Mouse (Mus musculus) midbrain, postnatal 0 days (tissue): Measurements from ENCODE around the gene Kirrel3. TPM values are rescaled to one million over a fixed set of nuclear protein-coding genes. Genes with fewer than 3 reads are reported as not detected.

Experiments
- ATAC-seq: fragments of 200-750 bp; cut with Nextera tagmentation; 2 replicates; pipeline ENCODE4 v1.8.0; 2017; ENCODE audit warnings: moderate number of reproducible peaks, mild to moderate bottlenecking, moderate TSS enrichment, moderate library complexity; ENCODE audit not compliant: low FRiP score
- DNase-seq: peaks from one replicate; pipeline ENCODE4 v3.0.0-alpha.2; 2015; ENCODE audit warnings: low spot score
- H3K27ac ChIP-seq: fragments of 300-500 bp; sonication (generic); 2 replicates; pipeline ENCODE4 v1.5.1; 2014; ENCODE audit warnings: low read depth, mild to moderate bottlenecking, low read length, mixed read lengths
- H3K27me3 ChIP-seq: fragments of 300-500 bp; sonication (generic); 2 replicates; pipeline ENCODE4 v1.6.1; 2014; ENCODE audit warnings: low read length, control low read depth, mixed read lengths; ENCODE audit not compliant: insufficient read depth
- H3K36me3 ChIP-seq: fragments of 300-500 bp; sonication (generic); 2 replicates; pipeline ENCODE4 v1.6.1; 2014; ENCODE audit warnings: low read length, control low read depth, mixed read lengths; ENCODE audit not compliant: insufficient read depth
- H3K4me1 ChIP-seq: fragments of 300-500 bp; sonication (generic); 2 replicates; pipeline ENCODE4 v1.6.1; 2014; ENCODE audit warnings: mild to moderate bottlenecking, control low read depth, antibody characterized with exemption, low read length, mixed read lengths; ENCODE audit not compliant: insufficient read depth
- H3K4me2 ChIP-seq: fragments of 300-500 bp; sonication (generic); 2 replicates; pipeline ENCODE4 v1.6.1; 2014; ENCODE audit warnings: low read depth, mild to moderate bottlenecking, low read length, mixed read lengths; ENCODE audit not compliant: poor library complexity, severe bottlenecking
- H3K4me3 ChIP-seq: fragments of 300-500 bp; sonication (generic); 2 replicates; pipeline ENCODE4 v1.5.1; 2014; ENCODE audit warnings: low read depth, mild to moderate bottlenecking, low read length, moderate library complexity
- H3K9ac ChIP-seq: fragments of 300-500 bp; sonication (generic); replicated peaks from 2 replicates; pipeline ENCODE4 v1.6.1; 2014; ENCODE audit warnings: mild to moderate bottlenecking, low read length, moderate library complexity, mixed read lengths; ENCODE audit not compliant: poor library complexity, severe bottlenecking
- H3K9me3 ChIP-seq: fragments of 300-500 bp; sonication (generic); 2 replicates; pipeline ENCODE4 v1.6.1; 2016; ENCODE audit warnings: low read length, control low read depth
- CTCF ChIP-seq: IDR thresholded peaks from 2 replicates; pipeline ENCODE4 v1.5.1; 2016; ENCODE audit warnings: antibody characterized with exemption, mild to moderate bottlenecking
- WGBS: fragments of 180-500 bp; shearing (Covaris S2); extraction: QIAGEN DNeasy Blood & Tissue Kit; methylation state at CpG from one replicate; pipeline ENCODE4 v1.1.7; 2014; 5-methylcytosine and 5-hydroxymethylcytosine counted together
- polyA plus RNA-seq: library from polyadenylated mRNA; unstranded; fragments of >200 nt; fragmentation: Nextera tagmentation; extraction: Ambion mirVana; gene quantifications from 2 replicates; pipeline ENCODE4 v1.2.1, GENCODE M21; 2015
- total RNA-seq: library from RNA; depleted of rRNA; stranded (reverse); fragments of >200 nt; gene quantifications from 2 replicates; pipeline ENCODE4 v1.2.3, GENCODE M21; 2014

Kirrel3 gene
- total and polyA plus RNA-seq, 2 experiments from 2014 or later = 47.2 to 56.3 TPM

DNA sequence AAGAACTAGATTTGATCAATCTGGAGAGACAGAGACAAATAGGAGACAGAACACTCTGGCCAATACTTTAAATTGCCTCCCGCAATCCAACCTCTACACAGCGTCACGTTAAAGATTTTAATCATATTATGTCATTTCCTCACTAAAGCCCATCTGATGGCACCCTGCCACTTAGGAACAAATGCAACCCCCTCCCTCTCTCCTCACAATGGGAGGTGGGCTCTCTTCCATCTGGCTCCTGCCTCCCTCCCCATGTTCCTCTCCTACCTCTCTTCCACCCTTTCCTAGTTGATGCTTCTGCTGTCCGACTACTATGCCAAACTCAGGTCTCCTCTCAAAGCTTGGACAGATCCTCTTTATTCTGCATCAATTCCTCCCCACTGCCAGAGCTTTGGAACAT lies 365.4 kb downstream of the Kirrel3 start:
- Histone ChIP-seq H3K4me3 (no peak overlapping the region), H3K9me3 (no peaks in the 10 kb centered on the region), H3K4me2 (no peak overlapping the region), H3K9ac (no peak overlapping the region), H3K4me1 (no peaks in the 10 kb centered on the region), H3K36me3 (no peaks in the 10 kb centered on the region), H3K27ac (no peak overlapping the region), H3K27me3 (no peaks in the 10 kb centered on the region)
- no peak for ATAC-seq
- WGBS = 75% methylated on average over 4 of the region's 4 CpGs
- peak; percentile 35 for DNase-seq
- no peak for TF ChIP-seq CTCF

DNA sequence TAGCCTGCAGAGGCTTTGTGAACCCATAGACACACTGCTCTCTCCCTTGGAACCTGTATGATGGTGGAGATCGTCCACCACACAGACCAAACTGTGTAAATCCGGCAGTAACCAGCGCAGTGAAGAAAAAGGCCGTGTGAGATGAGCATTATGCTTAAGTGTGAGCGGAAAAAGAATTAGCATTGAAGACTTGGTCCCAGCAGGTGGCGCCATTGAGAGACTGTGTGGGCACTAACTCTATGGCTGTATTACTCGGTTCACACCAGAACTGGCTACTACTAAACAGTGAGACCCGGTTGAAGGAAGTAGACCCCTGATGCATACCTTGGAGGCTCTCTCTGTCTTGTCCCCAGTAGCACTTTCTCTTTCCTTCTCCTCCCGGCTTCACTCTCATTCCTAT lies 371.9 kb downstream of the Kirrel3 start:
- 63% methylated on average over 9 of the region's 9 CpGs for WGBS
- no peaks in the 10 kb centered on the region for H3K27me3 ChIP-seq
- DNase-seq = no peak

DNA sequence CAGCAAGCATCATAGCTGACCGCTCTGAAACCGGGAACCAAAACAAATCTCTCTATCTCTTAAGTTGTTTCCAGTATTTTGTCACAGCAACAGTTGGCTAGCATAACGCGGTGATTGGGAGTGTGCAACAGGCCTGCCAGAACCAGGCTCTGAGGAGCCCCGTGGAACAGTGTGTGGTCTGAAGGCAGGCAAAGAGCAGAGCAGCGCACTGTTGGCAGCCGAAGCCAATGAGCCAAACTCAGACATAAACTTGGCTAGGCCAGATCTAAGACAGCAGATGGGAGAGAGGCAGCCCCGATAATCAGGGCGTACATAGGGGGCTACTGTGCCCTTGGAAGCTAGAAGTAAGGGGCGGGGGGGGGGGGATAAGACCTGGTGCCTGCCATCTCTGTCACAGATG lies 372.4 kb downstream of the Kirrel3 start:
- no peak overlapping the region for H3K9ac ChIP-seq
- H3K4me2 ChIP-seq = no peak overlapping the region
- H3K4me1 ChIP-seq = no peaks in the 10 kb centered on the region; the same call in 1 of the 2 replicates
- ATAC-seq = no peak
- TF ChIP-seq CTCF = no peak
- H3K4me3 ChIP-seq = no peak overlapping the region
- peak; percentile 22 for DNase-seq
- no peaks in the 10 kb centered on the region for H3K9me3 ChIP-seq
- WGBS = 93% methylated on average over 10 of the region's 10 CpGs
- H3K36me3 ChIP-seq = no peaks in the 10 kb centered on the region
- no peak overlapping the region for H3K27ac ChIP-seq
- H3K27me3 ChIP-seq = no peaks in the 10 kb centered on the region

More for the DNA sequence above, 371.9 kb downstream of the Kirrel3 start:
- Histone ChIP-seq H3K36me3 (no peaks in the 10 kb centered on the region), H3K27ac (no peak overlapping the region), H3K4me3 (no peak overlapping the region), H3K9ac (no peak overlapping the region), H3K4me2 (no peak overlapping the region), H3K9me3 (no peaks in the 10 kb centered on the region), H3K4me1 (no peaks in the 10 kb centered on the region; the same call in 1 of the 2 replicates)
- no peak for ATAC-seq
- peak; percentile 57 for TF ChIP-seq CTCF

DNA sequence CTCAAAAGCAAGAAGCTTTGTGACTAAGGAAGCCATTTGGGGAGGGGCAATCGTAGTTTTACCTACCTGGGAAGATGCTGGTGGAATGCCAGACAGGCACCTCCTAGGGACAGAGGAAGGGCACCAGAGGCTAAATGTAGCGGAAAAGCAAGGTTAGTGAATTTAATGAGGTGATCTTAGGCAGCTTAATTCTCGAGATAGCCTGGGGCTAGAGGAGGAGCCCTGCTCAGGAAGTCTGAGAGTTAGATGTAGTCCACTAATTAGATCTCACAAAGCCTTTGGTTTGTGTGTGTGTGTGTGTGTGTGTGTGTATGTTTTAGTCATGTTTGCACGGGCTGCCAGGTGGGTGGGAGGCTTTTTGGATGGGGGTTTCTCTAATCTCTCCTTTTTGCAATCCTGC lies 375.2 kb downstream of the Kirrel3 start:
- Histone ChIP-seq H3K4me2 (no peak overlapping the region), H3K36me3 (no peaks in the 10 kb centered on the region), H3K27me3 (no peaks in the 10 kb centered on the region), H3K4me3 (no peak overlapping the region), H3K4me1 (no peaks in the 10 kb centered on the region; the same call in 1 of the 2 replicates), H3K9me3 (no peaks in the 10 kb centered on the region), H3K9ac (no peak overlapping the region), H3K27ac (no peak overlapping the region)
- WGBS = 31% methylated on average over 4 of the region's 4 CpGs
- no peak for TF ChIP-seq CTCF
- ATAC-seq (no peak), DNase-seq (peak; percentile 31)

DNA sequence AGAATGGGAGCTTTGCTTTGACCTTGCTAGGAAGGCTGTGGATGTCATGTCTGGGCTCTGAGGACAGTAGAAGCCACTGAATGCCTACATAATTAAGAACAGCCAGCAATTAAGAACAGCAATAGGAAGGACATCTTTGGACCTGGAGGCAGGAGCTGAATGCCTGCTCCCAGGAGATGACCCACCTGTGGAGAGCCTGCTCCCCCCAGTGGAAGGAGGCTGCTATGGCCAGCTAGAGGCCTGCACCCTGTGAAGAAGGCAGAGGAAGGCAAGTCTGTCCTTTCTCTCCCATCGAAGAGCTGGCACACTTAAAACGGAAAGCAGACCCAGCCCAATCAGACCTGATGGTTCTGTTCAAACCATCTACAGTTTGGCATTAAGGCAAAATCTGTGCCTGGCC lies 376.1 kb downstream of the Kirrel3 start:
- H3K27me3 ChIP-seq = no peaks in the 10 kb centered on the region
- no peak overlapping the region for H3K9ac ChIP-seq
- peak; percentile 82 for TF ChIP-seq CTCF
- H3K4me2 ChIP-seq = no peak overlapping the region
- no peak overlapping the region for H3K4me3 ChIP-seq
- 47% methylated on average over 2 of the region's 2 CpGs for WGBS
- H3K27ac ChIP-seq = no peak overlapping the region
- no peaks in the 10 kb centered on the region for H3K36me3 ChIP-seq
- H3K4me1 ChIP-seq = no peaks in the 10 kb centered on the region; the same call in 1 of the 2 replicates
- ATAC-seq (no peak), DNase-seq (peak; percentile 60)
- no peaks in the 10 kb centered on the region for H3K9me3 ChIP-seq

DNA sequence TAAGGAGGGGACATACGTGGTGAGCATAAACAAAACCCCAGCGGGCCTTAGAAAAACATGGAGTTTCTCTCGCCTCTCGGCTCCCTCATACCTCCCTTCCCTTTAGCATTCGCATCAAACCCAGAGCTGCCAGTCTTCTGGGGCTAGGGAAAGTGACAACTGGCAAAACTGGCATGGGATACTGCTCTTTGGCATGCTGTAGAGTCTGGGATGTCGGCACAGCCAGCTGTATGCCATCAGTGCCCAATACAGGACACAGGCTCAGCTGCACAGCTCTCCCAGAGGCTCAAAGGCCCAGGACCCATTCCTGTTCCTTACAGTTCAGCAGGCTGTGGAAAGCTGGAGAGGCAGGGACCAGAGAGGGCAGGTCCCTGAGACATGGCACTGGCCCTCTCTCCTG lies 379.9 kb downstream of the Kirrel3 start:
- WGBS = 79% methylated on average over 6 of the region's 6 CpGs
- Histone ChIP-seq H3K9me3 (no peaks in the 10 kb centered on the region), H3K36me3 (no peaks in the 10 kb centered on the region; the same call in 1 of the 2 replicates), H3K4me1 (peaks cover 2% of the 10 kb centered on the region), H3K27me3 (no peaks in the 10 kb centered on the region), H3K9ac (no peak overlapping the region), H3K27ac (no peak overlapping the region), H3K4me2 (no peak overlapping the region), H3K4me3 (no peak overlapping the region)
- DNase-seq = no peak
- TF ChIP-seq CTCF = no peak
- no peak for ATAC-seq
